Mouse (Mus musculus) bone marrow macrophage, adult 2 months (primary cell): Measurements from ENCODE around the gene Thbs1.

Source experiments
- CTCF ChIP-seq: IDR thresholded peaks from 2 replicates; pipeline ENCODE4 v1.5.1; 2012; ENCODE audit warnings: low read depth, mild to moderate bottlenecking, low read length, moderate library complexity
- POLR2A ChIP-seq: IDR thresholded peaks from 2 replicates; pipeline ENCODE4 v1.6.1; 2012; ENCODE audit warnings: mild to moderate bottlenecking, low read depth, low read length, borderline replicate concordance

GRCm38 (mm10) chr2:118112438-118112837 lies 762 bp downstream of the Thbs1 start:
- TF ChIP-seq CTCF (no peak), POLR2A (no peak)
